Mouse (Mus musculus) lung, postnatal 0 days (tissue): Measurements from ENCODE around the gene Chrm4.

Source experiments
- CTCF ChIP-seq: IDR thresholded peaks from 2 replicates; pipeline ENCODE4 v1.5.1; 2016; ENCODE audit warnings: antibody characterized with exemption, mild to moderate bottlenecking
- EP300 ChIP-seq: IDR thresholded peaks from 2 replicates; pipeline ENCODE4 v1.6.1; 2016; ENCODE audit warnings: antibody characterized with exemption, mild to moderate bottlenecking, control low read depth

- TF ChIP-seq CTCF (no peak), EP300 (no peak)
These were observed 29.1 kb upstream of the Chrm4 start for GRCm38 (mm10) chr2:91897968-91898367.
